Mouse (Mus musculus) cerebellum, adult 9-11 months (tissue): ENCODE measurements around the gene Tex48.
A peak's percentile ranks its signal among the peaks of the same experiment; 100 is the strongest.

ENCODE experiments used
- DNase-seq: peaks from one replicate; pipeline ENCODE4 v3.0.0; 2022

Tex48 gene

DNA sequence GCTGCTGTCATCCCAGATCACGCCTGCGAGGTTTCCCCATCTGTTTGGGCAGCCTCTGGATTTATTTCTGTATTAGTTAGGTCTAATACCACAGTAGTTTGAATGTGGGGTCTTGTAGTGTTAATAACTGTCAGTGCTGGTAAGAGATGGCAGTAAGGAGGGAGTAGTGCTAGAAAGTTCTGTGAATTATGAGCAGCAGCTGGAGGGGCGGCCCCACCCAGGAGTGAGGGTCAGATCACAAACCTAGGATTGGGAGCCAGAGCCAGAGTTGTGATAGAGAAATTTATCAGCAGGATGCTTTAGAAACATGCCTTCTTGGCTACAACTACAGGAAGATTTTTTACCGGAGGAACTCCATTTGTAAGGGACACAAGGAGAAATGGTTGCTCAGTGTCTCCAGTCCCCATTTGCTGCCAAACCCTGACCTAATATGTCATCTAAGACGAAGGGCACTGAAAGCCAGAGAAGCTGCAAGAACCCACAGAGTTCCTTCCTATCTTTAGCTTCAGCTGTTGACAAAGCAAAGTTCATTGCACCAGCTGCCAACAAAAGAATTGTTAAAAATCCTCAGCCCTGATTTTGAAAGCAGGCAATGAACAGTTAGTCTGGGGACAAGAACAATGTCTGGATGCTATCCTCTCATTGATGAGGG, 27.6 kb downstream of the Tex48 start:
- no peak for DNase-seq

DNA sequence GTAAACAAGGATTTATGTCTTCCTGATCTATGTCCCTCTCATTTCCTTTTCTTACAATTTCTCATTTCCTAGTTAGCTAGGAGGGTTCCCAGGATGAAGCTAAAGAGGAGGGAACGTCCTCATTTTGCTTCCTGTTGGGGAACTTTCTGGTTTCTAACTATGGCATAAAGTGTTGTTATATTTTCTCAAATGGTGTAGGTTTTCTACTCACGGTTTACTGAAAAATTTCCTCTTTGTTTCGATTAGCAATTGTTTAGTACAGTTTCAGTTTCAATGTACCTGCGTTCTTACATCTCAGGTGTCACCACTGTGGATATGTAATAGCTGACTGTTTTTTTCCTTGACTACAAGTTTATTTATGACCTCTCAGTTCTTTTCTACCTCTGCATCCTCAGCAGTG, 31.7 kb downstream of the Tex48 start:
- DNase-seq, result no peak

DNA sequence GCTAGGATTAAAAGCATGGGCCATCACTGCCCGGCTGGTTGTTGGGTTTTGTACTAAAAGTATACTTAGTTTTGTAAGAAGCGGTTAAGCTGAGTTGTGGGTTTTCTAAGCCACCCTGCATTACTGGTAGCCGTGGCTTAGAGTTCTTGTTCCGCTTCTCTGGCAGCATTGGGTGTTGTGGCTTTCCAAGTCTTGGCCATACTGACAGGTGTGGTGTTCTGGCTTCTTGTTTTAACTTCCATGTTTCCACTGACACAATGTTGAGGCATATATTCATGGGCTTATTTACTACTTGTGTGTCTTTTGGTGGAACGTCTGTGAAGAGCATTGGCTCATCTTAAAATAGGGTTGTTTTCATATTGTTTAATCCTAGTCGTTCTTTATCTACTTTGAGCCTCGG, 32.2 kb downstream of the Tex48 start:
- DNase-seq, result no peak

DNA sequence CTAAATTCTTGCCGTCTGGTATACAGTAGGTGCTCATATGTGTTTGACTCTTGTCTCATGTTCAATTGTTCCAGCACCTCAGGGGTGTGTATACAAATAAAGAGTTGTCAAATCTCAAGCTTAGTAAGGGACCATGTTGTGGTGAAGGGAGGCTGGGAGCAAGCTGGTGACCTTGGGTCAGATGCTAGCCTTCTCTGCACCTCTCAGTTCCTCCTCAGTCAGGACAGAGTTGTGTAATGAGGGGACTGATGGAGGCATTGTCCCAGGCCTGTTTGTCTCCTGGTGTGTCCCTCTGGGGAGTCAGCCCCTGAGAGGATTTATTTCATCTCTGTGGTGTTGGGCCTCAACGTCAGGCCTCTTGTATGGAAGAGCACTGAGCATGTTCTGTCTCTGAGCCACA, 36.0 kb downstream of the Tex48 start:
- no peak for DNase-seq

DNA sequence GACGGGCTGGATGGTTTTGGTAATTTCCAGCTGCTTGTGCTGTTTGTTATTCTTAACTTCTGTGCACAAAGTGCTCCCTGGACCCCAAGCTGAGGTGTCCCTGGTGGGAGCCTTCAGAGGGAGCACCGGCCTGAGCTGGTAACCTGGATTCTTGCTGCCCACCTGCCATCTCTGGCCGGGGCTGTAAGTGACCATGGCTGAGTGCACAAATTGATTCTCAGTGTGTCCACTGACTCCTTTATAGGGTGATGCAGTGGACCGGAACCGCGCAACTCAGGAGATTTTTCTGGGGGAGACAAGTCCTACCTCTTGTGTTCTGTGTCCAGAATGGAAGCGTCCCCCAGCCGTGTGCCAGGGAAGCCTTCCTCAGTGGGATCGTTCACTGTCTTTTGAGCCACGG, 37.0 kb downstream of the Tex48 start:
- no peak for DNase-seq

DNA sequence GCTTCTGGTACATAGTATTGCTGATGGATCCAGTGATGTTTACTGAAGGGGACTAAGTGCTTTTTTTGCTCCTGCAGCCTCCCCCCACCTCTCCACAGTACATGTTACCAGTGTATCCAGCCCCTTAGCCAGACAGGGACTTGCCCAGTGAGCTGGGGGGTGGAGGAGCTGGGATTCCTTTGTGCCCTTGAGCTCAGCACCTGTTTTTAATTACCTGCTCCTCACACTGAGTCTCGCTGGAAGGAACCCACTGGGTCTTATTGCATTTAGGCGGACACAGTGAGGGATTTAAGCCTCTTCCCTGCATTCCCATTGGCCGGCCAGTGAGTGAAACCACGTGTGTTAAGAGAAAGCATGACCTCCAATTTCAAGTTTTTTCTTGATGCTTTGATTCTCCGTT, 39.6 kb downstream of the Tex48 start:
- no peak for DNase-seq

DNA sequence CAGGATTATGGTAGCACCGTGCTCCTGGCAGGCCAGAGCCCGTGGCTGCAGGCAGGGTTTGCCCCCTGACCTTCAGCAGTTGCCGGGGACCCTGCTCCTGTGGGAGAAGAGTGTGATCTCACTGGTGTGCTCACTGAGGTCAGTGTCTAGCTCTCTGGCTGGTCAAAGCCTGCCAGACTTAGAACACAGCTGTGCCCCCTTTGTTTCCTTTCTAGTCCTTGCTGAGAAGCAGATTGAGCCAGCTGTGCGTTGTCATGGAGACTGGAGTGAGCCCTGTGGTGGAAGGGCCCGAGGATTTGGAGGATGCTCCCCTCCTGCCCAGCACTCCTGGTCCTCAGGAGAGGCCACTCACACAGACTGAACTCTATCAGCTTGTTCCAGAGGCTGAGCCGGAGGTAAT, 42.1 kb downstream of the Tex48 start:
- no peak for DNase-seq

DNA sequence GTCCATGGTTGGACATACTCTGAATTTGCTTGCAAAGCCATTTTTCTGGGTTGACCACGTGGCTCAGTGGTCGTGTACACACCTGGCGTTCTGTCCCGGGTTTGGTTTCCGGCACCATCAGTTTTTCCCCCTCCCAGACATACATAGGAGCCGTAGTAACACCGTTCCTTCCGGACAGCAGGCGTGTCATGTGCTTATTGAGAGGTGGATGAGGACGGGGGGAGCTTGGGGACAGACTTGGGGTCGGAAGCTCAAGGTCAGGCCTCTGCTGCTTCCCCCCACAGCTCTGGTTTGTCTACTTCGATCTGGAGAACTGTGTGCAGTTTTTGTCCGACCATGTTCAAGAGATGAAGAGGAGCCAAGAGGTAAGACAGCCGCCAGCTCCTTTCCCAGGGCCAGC, 42.6 kb downstream of the Tex48 start:
- no peak for DNase-seq

DNA sequence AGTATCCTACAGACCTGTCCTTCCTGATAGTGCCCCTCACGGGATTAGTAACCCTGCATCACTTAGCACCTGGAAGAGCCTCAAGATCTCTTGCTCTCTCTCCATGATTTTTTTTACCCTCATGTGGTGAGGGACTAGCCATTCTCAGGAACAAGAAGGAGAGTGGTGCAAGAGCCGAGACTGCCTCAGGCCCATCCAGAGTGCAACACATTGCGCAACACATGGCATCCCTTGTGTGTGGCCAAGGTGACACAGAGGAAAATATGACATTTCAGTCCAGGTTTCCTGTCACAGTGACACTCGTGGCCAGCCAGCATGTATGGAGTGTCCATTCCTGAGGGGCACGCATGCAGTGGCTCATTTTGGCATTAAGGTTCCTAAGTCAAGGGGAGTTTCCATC, 49.6 kb downstream of the Tex48 start:
- DNase-seq, result no peak

DNA sequence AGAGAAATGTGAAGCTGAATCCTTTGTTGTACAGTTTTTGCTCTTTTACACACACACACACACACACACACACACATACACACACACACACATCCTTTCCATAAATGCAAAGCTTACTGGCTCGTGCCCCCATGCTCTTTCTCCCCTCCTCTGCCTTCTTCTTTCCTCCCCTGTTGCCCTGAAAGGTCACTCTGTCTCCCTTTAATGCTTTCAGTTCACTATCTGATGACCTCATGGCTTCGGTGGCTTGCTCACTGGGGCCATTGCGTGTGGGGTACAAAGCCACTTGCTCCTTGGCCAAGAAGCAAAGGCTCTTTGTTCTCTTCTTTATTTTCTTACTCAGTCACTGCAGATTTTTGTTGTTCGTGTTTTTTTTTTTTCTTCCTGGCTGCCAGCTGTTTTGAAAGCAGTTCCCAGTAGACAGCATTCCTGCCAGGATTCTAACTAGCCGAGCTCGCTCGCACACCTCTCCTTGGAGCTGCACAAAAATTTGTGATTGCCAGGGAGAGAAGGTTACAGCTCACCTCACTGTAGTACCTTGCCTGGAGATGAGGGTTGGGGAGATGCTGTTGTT, 51.9 kb downstream of the Tex48 start:
- DNase-seq, result no peak

DNA sequence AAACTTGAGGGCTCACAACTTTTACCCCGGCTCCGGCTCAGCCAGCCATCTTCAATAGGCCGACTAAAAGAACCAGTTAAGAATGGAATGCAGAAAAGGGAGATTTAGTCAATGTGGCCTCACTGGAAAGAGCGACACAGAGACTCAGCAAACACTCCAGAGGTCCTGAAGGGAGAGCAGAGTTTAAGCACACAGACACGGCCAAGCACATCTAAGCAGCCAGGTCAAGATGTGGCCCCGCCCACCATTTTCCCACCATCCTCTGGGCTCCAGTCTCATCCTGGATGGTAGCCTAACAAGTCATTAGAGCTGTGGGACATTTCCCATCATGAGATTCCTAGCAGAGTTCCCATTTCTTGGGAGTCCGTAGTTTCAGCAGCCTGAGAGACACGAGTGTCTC, 52.9 kb downstream of the Tex48 start:
- DNase-seq, result no peak

DNA sequence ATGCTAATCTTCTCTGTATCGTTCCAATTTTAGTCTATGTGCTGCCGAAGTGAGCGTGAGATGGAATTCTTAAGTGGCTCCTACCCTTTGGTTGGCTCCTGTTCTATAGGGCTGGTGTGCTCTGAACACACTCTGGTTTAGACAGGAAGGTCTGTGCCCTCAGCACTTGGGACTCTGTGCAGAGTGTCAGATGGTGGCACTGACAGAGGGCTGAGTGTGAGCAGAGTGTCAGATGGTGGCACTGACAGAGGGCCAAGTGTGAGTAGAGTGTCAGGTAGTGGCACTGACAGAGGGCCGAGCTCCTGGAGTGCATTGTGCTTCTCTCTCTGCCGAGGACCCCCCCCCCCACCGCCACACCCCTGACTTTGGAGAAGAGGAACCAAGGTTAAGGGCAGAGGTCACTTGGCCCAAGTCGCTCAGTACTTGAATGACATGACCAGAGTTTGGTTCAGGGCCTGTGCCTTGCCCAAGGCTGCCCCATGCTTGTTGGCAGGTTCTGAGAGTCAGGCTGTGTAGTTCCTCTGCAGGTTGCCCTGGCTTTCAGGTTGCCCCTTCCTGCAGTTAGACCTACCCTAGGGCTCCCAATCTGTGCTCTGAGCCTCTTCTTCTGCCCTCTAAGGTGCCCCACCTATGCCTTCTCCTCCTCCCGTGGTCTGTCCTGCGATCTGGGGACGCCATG, 54.4 kb downstream of the Tex48 start:
- no peak for DNase-seq

DNA sequence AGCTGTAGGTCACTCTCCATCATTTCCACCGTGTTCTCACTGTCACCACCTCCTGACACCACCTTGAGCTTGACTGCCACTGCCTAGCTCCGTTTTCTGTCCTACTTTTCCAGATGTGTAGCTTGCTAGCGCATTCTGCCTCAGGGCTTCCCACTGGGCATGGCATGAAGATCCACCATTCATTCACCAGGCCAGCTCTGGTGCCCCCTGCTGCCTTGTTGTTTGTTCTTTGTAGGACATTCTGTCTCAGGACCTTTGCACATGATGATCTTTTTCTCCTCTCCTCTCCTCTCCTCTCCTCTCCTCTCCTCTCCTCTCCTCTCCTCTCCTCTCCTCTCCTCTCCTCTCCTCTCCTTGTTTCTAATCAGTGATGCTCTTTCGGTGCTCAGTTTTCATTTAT, 59.5 kb downstream of the Tex48 start:
- DNase-seq, result no peak

DNA sequence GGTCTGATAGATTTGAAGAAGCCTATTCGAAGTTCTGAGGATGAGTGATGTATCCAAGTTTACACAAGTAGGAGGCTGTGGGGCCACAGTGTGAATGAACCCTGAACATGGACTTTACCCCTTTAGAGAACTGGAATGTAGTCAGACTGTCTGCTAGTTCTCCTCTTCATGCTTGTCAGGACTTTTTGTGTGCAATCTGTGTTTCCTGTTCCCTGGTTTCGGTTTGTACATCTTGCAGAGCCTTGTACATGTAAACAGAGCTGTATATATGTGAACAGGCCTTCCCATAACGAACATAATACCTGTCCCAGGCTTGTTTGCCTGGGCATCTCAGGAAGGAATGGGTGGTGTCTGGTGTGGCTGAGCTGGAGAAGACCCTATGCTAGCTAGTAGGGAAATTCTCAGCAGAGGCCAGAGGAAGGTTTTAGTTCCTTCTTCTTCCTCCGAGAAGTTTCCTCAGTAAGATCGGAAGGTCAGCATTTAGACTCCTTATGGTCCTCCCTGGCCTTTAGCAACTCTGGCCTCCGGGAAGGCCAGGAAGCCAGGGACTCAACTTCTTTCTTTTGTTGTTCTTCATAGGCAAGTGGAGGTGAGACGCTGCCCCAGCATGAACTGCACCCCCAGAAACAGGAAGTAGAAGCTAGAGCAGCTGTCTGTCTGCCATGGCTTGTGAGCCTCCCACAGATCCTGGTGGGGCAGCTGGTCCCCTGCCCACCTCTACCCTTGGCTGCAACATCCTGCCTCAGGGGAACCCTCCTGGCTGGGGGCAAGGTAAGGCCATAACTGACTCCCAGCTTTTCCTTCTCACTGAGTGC, 60.2 kb downstream of the Tex48 start:
- no peak for DNase-seq

DNA sequence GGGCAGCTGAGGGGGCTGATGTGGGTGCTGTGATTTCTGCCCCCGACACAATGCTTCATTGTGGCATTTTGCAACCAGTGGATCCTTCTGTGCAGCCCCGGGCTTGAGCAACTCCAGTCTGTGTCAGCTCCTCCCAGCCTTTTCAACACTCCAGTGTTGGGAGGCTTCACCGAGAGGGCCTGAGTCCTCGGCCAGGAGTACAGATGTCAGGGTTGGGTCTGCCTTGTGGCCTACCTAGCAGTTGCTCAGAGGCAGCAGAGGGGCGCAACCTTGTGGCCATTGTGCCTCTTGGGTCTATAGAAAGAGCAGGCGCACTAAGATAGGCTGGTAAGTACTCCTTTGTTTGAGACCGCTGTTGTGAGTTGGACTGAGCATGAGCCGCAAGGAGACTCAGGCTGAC, 62.1 kb downstream of the Tex48 start:
- no peak for DNase-seq

DNA sequence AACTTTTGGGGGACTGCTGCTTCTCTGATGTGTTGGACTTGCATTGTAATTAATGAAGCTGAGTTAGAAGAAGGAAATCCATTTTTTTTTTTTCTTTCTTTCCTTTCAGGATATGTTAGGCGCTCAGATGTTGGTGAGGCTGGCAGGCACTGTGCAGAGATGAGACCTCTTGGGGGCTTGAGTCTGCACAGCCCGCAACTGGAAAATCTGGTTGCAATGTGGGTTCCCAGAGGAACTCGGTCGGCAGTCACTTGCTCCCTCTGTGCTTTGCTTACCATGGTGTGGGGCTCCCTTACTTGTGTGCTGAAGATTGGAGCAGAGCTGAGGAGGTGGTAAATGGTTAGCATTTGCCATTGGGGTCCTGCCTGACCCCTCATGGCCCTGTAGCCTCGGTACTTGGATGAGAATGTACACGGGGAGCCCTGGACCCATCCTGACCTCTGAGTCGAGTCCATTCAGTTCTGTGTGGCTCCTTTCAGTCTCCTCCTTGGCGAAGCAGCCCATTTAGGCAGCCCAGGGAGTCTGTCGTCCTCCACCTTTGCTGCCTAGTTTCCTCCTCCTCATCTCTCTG, 63.0 kb downstream of the Tex48 start:
- DNase-seq, result peak; percentile 34

DNA sequence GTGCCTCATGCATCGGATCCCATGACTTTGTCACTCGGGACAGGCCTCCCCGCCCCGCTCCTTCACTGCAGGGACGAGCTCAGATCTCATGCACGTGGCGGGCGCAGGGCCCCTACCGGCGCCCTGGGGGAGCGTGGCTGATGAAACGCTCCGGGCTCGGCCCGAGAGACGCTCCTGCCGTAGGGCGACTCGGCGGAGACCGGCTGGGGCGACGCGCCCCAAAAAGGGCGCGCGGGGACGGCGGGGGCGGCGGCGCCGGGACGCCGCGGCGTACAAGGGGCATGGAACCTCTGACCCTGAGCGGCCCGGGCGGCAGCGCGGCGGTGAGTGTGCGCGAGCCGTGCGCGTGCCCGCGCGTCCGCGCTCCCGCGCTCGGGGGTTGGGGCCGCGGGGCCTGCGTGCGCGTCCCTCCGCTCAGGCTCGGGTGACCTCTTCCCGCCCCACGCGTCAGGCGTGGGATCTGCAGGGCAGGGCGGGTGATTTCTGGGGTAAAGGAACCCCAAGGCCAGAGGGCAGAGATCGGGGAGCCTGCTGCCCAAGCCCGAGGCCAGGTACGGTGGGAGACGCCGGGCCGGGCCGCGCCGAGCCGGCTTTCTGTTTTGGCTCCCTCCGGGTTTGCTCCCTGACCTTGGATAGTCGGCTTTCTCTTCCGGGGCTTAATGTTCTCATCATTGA, 63.7 kb downstream of the Tex48 start, which contains the start of gene Tmem268:
Gene Tmem268, plus strand, starts transcription at position 375 of the 675 bp plus-strand sequence.
- DNase-seq, result peak; percentile 87

DNA sequence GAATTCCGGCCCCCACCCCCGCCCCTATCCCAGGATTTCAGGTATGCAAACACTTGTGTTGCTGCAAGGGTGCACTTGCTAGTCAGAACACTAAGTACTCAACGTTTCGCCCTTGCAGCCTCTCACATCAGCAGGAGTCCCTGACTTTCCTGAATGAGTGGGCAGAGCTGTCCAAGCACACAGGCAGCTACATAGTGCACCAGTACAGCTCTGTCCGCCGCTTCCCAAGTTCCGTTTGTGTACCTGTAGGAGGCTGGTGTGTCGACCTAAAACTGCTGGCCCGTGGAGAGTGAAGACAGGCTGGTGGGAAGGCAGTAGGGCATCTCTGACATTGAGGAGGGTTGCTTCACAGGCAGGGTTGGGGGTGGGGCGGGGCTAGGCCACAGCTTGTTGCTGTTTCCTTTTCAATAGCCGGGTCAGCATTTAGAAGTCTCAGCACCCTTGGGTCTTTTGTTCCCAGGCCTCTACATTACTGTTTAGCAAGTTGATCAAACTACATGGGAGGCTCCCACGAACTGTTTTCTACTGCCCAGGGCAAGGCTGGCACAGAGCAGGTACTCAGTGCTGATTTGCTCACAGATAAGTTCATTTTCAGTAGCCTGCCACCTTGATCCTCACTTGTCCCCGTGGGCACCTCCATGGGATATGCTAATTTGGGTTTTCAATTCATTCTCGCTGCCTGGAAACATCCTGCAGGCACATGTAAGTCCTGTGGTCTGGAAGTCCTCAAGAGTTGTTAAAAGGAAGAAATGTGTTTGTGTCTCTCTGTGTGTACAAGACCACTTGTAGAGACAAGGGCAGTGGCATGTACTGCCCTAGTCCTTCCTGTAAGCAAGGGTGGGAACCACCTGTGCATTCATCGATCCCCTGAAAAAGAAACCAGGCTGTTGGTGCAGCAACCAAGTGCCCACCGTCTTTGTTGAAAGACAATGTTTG, 64.8 kb downstream of the Tex48 start:
- no peak for DNase-seq
